Mouse (Mus musculus) 3T3-L1 (cell line): ENCODE data around the gene Vmn1r93.
"Not testable (repeated sequence)": the region's sequence is repeated elsewhere in the genome, so short reads cannot be mapped to it uniquely, and the experiment has no call there.

Experiments used
- DNase-seq: peaks from one replicate; pipeline ENCODE4 v3.0.0-alpha.2; 2015; ENCODE audit warnings: low read depth, low spot score

The Vmn1r93 gene

DNA sequence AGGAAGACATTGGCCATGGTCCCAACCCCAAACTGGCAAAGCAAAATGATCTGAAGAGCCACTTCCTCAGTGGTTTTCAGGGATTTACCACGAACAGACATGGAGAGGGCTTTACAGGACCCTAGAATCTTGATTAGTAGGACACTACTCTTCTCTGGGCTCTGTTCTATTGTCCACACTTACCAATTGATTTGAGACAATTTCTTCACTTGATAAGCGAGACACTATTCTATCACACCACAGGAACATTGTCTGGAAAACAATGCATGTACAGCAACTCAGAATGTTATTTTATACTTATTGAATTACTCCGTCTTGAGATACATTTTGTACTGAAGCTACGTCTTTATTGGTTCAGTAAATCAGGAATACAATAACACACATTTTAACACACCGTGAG, at the start of gene Vmn1r93:
Gene Vmn1r93, minus strand, starts transcription at position 101 of the 400 bp plus-strand sequence.
- DNase-seq = not testable (repeated sequence)

DNA sequence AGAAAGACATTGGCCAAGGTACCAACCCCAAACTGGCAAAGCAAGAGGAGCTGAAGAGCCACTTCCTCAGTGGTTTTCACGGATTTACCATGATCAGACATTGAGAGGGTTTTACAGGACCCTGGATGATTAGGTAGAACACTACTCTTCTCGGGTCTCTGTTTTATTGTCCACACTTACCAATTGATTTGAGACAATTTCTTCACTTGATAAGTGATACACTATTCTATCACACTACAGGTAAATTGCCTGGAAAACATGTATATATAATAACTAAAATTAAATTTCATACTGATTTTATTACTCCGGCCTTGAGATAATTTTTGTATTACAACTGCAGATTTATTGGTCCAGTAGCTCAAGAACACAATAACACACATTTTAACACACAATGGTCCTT, 29.4 kb upstream of the Vmn1r93 start, which contains the start of gene Vmn1r94:
Gene Vmn1r94, minus strand, starts transcription at position 101 of the 400 bp plus-strand sequence.
- not testable (repeated sequence) for DNase-seq

DNA sequence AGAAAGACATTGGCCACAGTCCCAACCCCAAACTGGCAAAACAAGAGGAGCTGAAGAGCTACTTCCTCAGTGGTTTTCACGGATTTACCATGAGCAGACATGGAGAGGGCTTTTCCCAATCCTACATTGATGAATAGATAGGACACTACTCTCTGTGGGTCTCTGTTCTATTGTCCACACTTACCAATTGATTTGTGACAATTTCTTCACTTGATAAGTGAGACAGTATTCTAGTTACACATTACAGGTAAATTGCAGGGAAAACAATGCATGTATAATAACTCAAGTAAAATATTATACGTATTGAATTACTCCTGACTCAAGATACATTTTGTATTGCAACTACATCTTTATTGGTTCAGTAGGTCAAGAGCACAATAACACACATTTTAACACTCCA, 16.4 kb downstream of the Vmn1r93 start, which contains the start of gene Gm16442:
Gene Gm16442, minus strand, starts transcription at position 101 of the 400 bp plus-strand sequence.
- not testable (repeated sequence) for DNase-seq

DNA sequence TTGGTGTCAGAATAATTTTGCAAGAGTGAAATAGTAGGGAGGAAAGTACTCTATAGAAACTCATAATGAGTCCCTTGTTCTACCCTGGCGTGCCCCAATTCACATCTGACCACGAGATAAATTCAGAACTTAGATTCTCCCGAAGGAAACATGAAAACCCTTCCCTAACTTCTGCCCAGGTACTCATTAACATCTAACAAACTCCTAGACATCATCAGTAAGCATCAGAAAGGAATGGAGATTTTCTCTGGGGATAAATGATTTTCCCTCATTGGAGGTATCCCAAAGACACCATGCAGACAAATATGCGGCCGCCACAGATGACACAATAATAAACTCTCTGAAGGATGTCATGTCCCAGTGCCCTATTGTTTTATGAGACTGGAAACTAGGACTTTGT, 39.5 kb downstream of the Vmn1r93 start, which contains the start of gene Vmn1r91:
Gene Vmn1r91, plus strand, starts transcription at position 301 of the 400 bp plus-strand sequence.
- not testable (repeated sequence) for DNase-seq
